14 mouse cellular contexts compared by ENCODE assay signal in the genomic region with DNA sequence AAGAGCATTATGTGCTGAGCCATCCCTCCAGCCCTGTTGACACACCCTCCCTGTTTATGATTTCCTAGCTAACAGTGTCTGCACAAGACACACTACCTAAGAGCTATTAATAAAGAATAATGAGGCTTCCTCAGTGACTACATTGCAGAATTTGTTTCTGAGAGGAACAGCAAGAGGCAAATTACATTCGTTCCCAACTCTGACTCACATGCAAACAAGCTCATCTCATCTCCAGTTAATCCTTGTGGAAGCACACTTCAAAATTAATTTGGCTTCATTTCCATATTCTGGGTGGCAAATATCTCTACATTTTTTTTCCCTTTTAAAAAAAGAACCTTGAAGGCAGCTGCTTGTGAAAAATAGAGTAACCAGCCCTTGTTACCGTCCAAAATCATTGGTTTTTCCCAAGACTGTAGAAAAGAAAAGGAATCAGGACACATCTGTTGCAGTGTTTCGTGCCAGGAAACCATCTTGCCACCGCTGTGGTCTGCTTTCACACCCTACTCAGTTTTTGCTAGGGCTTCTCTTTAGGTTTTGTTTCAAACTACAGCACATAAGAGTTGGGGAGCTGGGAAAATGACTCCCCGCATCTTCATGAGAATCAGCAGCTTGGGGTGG.
DNase-seq lines count a peak whose midpoint lies in the region; ATAC-seq lines count a peak whose summit lies in the region.
"Had no signal": no experiment of that assay in that cellular context is flagged by ENCODE, and none has a peak within 500 bp of the region (broad histone marks: within the 10 kb centered on the region; RNA-seq: fewer than 3 reads in every experiment).

No protein-coding gene starts in this region.

- no peak overlapping the region for H3K9ac ChIP-seq in heart, embryonic 12.5 days
- no peak overlapping the region for H3K9ac ChIP-seq in midbrain, embryonic 11.5 days (ENCODE audit: low read length)
- H3K9ac ChIP-seq: midbrain, embryonic 12.5 days; neural tube, embryonic 15.5 days had no signal

- DNase-seq in heart, adult 11 months: peak; percentile 66
- peak; percentile 72 for DNase-seq in cerebellum, adult 9-10 months
- DNase-seq in layer of hippocampus, adult 18-20 months (ENCODE audit: low spot score in 2 of 2): peak; percentile 68 to 76
- peak; percentile 59 for DNase-seq in left cerebral cortex, postnatal 4 days
- no peak for DNase-seq in B cell, adult 2 months
- DNase-seq in midbrain, embryonic 11.5 days (ENCODE audit: low spot score, missing footprints): no peak
- no peak for DNase-seq in hindbrain, embryonic 10.5 days (ENCODE audit: low spot score)
- DNase-seq: adrenal gland, adult 2 months; gastrocnemius, postnatal 36 days; kidney, adult 8-10 months; lung, adult 2 months had no signal

- H3K4me1 ChIP-seq in heart, embryonic 12.5 days (replicated peaks): 0 out of 2 replicates have a peak, but pooled peaks cover 4% of the 10 kb centered on the region
- H3K4me1 ChIP-seq in midbrain, embryonic 11.5 days (ENCODE audit: control insufficient read depth, insufficient read depth, low read length): no peaks in the 10 kb centered on the region
- no peaks in the 10 kb centered on the region for H3K4me1 ChIP-seq in hindbrain, embryonic 10.5 days (replicated peaks)
- H3K4me1 ChIP-seq: midbrain, embryonic 12.5 days; neural tube, embryonic 15.5 days had no signal

- no peaks in the 10 kb centered on the region for H3K27me3 ChIP-seq in heart, embryonic 12.5 days (replicated peaks)
- no peaks in the 10 kb centered on the region for H3K27me3 ChIP-seq in midbrain, embryonic 11.5 days (ENCODE audit: control insufficient read depth, insufficient read depth, low read length)
- no peaks in the 10 kb centered on the region for H3K27me3 ChIP-seq in hindbrain, embryonic 10.5 days (ENCODE audit: insufficient read depth, poor library complexity, severe bottlenecking)
- H3K27me3 ChIP-seq: midbrain, embryonic 12.5 days; neural tube, embryonic 15.5 days had no signal

- no peak for ATAC-seq in heart, embryonic 12.5 days (ENCODE audit: insufficient number of reproducible peaks, low FRiP score)
- no peak for ATAC-seq in midbrain, embryonic 11.5 days (ENCODE audit: low FRiP score)

- 83% methylated on average over 5 of the region's 5 CpGs for WGBS in heart, embryonic 12.5 days
- WGBS in midbrain, embryonic 11.5 days: 91% methylated on average over 5 of the region's 5 CpGs
- WGBS in hindbrain, embryonic 10.5 days: 93% methylated on average over 5 of the region's 5 CpGs

- intact Hi-C loops in left cerebral cortex, postnatal 4 days (cut with DNase I): no loop called here

- no peaks in the 10 kb centered on the region for H3K9me3 ChIP-seq in heart, embryonic 12.5 days (replicated peaks)
- H3K9me3 ChIP-seq in midbrain, embryonic 11.5 days (ENCODE audit: control insufficient read depth, low read length): no peaks in the 10 kb centered on the region; the same call in 1 of the 2 replicates
- H3K9me3 ChIP-seq in hindbrain, embryonic 10.5 days: no peaks in the 10 kb centered on the region; the same call in 1 of the 2 replicates
- H3K9me3 ChIP-seq: midbrain, embryonic 12.5 days; neural tube, embryonic 15.5 days had no signal

- H3K36me3 ChIP-seq in heart, embryonic 12.5 days: peaks cover 37% of the 10 kb centered on the region
- peaks cover 5% of the 10 kb centered on the region; the same call in 1 of the 2 replicates for H3K36me3 ChIP-seq in midbrain, embryonic 11.5 days (ENCODE audit: control insufficient read depth, insufficient read depth, low read length)
- H3K36me3 ChIP-seq in hindbrain, embryonic 10.5 days: peaks cover 49% of the 10 kb centered on the region

- H3K27ac ChIP-seq in heart, embryonic 12.5 days (ENCODE audit: poor library complexity, severe bottlenecking): no peak overlapping the region
- H3K27ac ChIP-seq in midbrain, embryonic 11.5 days (ENCODE audit: low read depth, low read length): no peak overlapping the region
- no peak overlapping the region for H3K27ac ChIP-seq in hindbrain, embryonic 10.5 days
- H3K27ac ChIP-seq: midbrain, embryonic 12.5 days; neural tube, embryonic 15.5 days had no signal

- H3K4me3 ChIP-seq in heart, embryonic 12.5 days: no peak overlapping the region
- H3K4me3 ChIP-seq in midbrain, embryonic 11.5 days (ENCODE audit: low read depth, low read length): no peak overlapping the region
- no peak overlapping the region for H3K4me3 ChIP-seq in hindbrain, embryonic 10.5 days
- H3K4me3 ChIP-seq: midbrain, embryonic 12.5 days; neural tube, embryonic 15.5 days had no signal

- no peak overlapping the region for H3K4me2 ChIP-seq in heart, embryonic 12.5 days
- H3K4me2 ChIP-seq in midbrain, embryonic 11.5 days: no peak overlapping the region
- H3K4me2 ChIP-seq: midbrain, embryonic 12.5 days; neural tube, embryonic 15.5 days had no signal

Comparison
In these comparisons a context has a peak if more than half of its experiments do, and no peak if none do; other contexts are left out.
1. DNase-seq: peak in heart, adult 11 months (single experiment), cerebellum, adult 9-10 months (single experiment), layer of hippocampus, adult 18-20 months (2 of 2) and left cerebral cortex, postnatal 4 days (single experiment); none in B cell, adult 2 months (0 of 2), midbrain, embryonic 11.5 days (single experiment) and hindbrain, embryonic 10.5 days (single experiment).